Mouse (Mus musculus) left cerebral cortex, postnatal 36 days (tissue): ENCODE results near the gene Mapk14. TPM values are rescaled to one million over a fixed set of nuclear protein-coding genes. Genes with fewer than 3 reads are reported as not detected.
"Not testable (repeated sequence)": the region's sequence is repeated elsewhere in the genome, so short reads cannot be mapped to it uniquely, and the experiment has no call there.

Experiments used
- DNase-seq, 2 experiments: peaks; one replicate each; pipeline ENCODE4 v3.0.0; 2021 to 2022; ENCODE audit warnings: low spot score in 2 of 2, mixed read lengths in 1 of 2
- intact Hi-C: fragments of 180-260 bp; cut with DNase I; formaldehyde crosslinking; loops from one replicate; pipeline ENCODE4 v1.15.1; 2025
- total RNA-seq, 2 experiments: library from RNA; stranded (reverse); gene quantifications; 2 replicates each; pipeline ENCODE4 v1.2.3; 2021

Mapk14 gene
- total RNA-seq, 2 experiments from 2014 or later = 86.6 to 86.8 TPM

GRCm38 (mm10) chr17:28771289-28771688 is 80.2 kb downstream of the Mapk14 start:
- intact Hi-C loops = no loop called here
- DNase-seq = no peak

- DNase-seq, intact Hi-C loops: not testable (repeated sequence)
Observed at GRCm38 (mm10) chr17:28774303-28774702, 83.2 kb downstream of the Mapk14 start.

DNA sequence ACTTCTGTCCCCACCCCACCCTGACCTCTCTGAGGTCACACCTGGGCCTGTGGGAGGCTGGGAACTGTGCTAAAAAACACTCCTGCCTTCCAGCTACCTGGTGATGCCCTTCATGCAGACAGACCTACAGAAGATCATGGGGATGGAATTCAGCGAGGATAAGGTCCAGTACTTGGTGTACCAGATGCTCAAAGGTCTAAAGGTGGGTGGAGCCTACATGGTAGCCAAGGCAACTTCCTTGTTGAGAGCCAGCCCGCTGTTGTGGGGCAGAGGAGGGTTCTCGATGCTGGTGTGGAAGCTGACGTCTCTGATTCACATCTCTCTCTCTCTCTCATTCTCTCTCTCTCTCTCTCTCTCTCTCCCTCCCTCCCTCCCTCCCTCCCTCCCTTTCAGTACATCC is 84.0 kb downstream of the Mapk14 start:
- no peak for DNase-seq
- intact Hi-C loops = no loop called here

- intact Hi-C loops = no loop called here
- DNase-seq = no peak
Observed at GRCm38 (mm10) chr17:28776817-28777216, 85.7 kb downstream of the Mapk14 start.

DNA sequence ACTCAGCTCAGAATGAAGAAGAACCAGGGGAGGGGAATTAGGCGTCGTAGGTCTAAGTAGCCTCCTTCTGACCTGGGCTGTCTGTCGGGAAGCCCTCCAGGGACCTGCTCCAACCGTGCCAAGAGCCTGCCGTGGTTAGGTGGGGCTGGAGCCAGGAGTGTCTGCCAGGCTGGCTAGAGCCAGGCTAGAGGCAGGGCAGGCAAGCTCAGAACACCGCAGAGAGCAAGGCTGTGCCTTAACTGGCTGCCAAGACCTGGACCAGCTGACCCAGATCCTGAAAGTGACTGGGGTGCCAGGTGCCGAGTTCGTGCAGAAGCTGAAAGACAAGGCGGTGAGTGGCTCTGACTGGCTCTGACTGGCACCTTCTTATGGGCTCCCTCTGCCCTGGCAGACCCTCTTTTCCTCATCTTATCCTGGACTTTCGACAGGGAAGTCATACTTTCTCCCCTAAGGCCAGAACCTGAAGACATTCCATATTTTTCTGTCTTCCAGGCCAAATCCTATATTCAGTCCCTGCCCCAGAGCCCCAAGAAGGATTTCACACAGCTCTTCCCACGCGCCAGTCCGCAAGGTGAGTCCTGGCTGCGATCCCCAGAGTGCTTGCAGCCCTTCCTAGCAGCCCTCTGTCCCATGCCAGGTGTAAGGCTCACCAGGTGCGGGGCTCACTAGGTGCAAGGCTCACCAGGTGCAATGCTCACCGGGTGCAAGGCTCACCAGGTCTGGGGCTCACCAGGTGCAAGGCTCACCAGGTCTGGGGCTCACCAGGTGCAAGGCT is 86.3 kb downstream of the Mapk14 start:
- no peak for DNase-seq
- intact Hi-C loops = no loop called here

- intact Hi-C loops = no loop called here
- DNase-seq = no peak
Observed at GRCm38 (mm10) chr17:28779735-28780134, 88.6 kb downstream of the Mapk14 start.

DNA sequence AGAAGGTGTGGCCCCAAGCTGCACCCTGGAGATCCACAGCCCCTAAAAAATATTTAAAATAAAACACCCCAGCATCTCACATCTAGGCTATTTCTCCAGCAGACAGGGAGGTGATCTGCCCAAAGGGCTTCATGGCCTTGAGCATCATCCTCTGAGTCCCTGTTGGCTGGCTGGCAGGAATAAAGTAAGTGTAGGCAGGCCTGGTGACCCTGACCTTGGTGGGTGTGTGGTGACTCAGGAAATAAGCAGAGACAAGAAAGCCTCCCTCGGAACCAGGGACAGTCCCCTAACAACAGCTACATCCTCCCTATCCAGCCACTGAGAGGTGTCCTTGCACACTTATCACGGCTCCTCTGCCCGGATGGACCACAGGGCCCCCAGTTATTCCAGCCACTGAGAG is 89.7 kb downstream of the Mapk14 start:
- intact Hi-C loops = no loop called here

GRCm38 (mm10) chr17:28781290-28782045 is 90.3 kb downstream of the Mapk14 start:
- intact Hi-C loops = no loop called here
- DNase-seq = no peak

More for the DNA sequence above, 89.7 kb downstream of the Mapk14 start:
- DNase-seq = no peak

GRCm38 (mm10) chr17:28785036-28785435 is 93.9 kb downstream of the Mapk14 start:
- no peak for DNase-seq
- intact Hi-C loops = no loop called here

- intact Hi-C loops = no loop called here
- no peak for DNase-seq
Observed at GRCm38 (mm10) chr17:28787507-28787906, 96.4 kb downstream of the Mapk14 start.

DNA sequence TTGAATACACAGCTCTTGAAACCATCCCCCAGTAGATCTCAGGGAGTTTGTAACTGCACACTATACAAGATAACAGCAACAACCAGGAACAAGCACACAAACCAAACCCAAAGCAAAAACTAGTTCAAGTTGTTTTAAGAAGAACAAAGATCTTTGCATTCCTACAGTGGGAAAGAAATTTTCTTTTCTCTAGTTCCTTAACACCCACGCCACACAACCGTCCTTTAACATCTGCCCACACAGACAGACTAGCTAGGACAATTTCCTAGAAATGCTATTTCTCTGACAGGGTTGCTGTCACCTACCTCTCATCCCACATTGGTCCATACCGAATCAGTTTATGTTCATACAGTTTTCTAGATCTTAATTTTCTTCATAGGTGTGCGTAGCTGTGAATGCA is 105.9 kb downstream of the Mapk14 start:
- intact Hi-C loops = no loop called here
- DNase-seq = no peak

Other genes with a start within 250 kb of the Mapk14 start
- 10 to 100 TPM; 40.4 to 69.3 TPM for gene Fkbp5, start 173.8 kb upstream of the Mapk14 start, total RNA-seq
- gene Armc12, start 160.5 kb upstream of the Mapk14 start, total RNA-seq = not detected
- gene Clpsl2, start 141.9 kb upstream of the Mapk14 start, total RNA-seq = not detected
- gene Clps, start 130.6 kb upstream of the Mapk14 start, total RNA-seq = not detected
- gene Lhfpl5, start 115.7 kb upstream of the Mapk14 start, total RNA-seq = 1 to 10 TPM; 3.1 to 3.2 TPM
- 100 to 1,000 TPM in 1 of 2 experiments, 10 to 100 TPM in 1; 90.2 to 106 TPM for gene Srpk1, start 68.6 kb upstream of the Mapk14 start, total RNA-seq
- 10 to 100 TPM in 1 of 2 experiments, 1 to 10 TPM in 1; 6.9 to 10.8 TPM for gene Slc26a8, start 1.1 kb upstream of the Mapk14 start, total RNA-seq
- 1 to 10 TPM; 2.2 to 3.6 TPM for gene AC170998.1, start 34.8 kb downstream of the Mapk14 start, total RNA-seq
- 1 to 10 TPM; 1.1 to 1.5 TPM for gene Mapk13, start 78.0 kb downstream of the Mapk14 start, total RNA-seq
- gene Brpf3, start 109.8 kb downstream of the Mapk14 start, total RNA-seq = 10 to 100 TPM; 44.2 to 54.7 TPM
- gene Pnpla1, start 167.1 kb downstream of the Mapk14 start, total RNA-seq = 1 to 10 TPM in 1 of 2 experiments, under 1 TPM in 1; 0.66 to 1.4 TPM
- gene 4930539E08Rik, start 224.0 kb downstream of the Mapk14 start, total RNA-seq = 10 to 100 TPM; 12.2 to 15.4 TPM